Mouse (Mus musculus) ES-E14 (cell line): ENCODE measurements around the gene Ccdc12. TPM values are rescaled to one million over a fixed set of nuclear protein-coding genes. Genes with fewer than 3 reads are reported as not detected.

Experiments
- DNase-seq: peaks from one replicate; pipeline ENCODE4 v3.0.0-alpha.2; 2013; ENCODE audit warnings: low read depth, low spot score
- H3K27ac ChIP-seq: 2 replicates; pipeline ENCODE4 v1.5.1; 2012; ENCODE audit warnings: low read depth, mild to moderate bottlenecking, low read length, moderate library complexity, mixed read lengths; ENCODE audit not compliant: poor library complexity, insufficient read depth, severe bottlenecking
- H3K36me3 ChIP-seq: 2 replicates; pipeline ENCODE4 v1.6.1; 2012; ENCODE audit warnings: mild to moderate bottlenecking, low read length, moderate library complexity, mixed read lengths; ENCODE audit not compliant: control insufficient read depth, poor library complexity, insufficient read depth, severe bottlenecking
- H3K4me1 ChIP-seq, 2 experiments: fragments of 150-350 bp in 1 of 2; sonication (generic) in 1 of 2; 2 replicates each; pipeline ENCODE4 v1.6.1; 2012; ENCODE audit warnings: low read length in 2 of 2, mild to moderate bottlenecking in 1 of 2, mixed read lengths in 1 of 2; ENCODE audit not compliant: control insufficient read depth in 2 of 2, insufficient read depth in 2 of 2, poor library complexity in 1 of 2
- H3K4me3 ChIP-seq, 2 experiments: fragments of 150-350 bp in 1 of 2; sonication (generic) in 1 of 2; 2 replicates each; pipeline ENCODE4 v1.5.1; 2012; ENCODE audit warnings: low read length in 2 of 2, low read depth in 1 of 2, mild to moderate bottlenecking in 1 of 2, mixed read lengths in 1 of 2; ENCODE audit not compliant: insufficient read depth in 1 of 2, poor library complexity in 1 of 2, severe bottlenecking in 1 of 2
- H3K9ac ChIP-seq: 2 replicates; pipeline ENCODE4 v1.6.1; 2012; ENCODE audit warnings: low read depth, mild to moderate bottlenecking, low read length, mixed read lengths; ENCODE audit not compliant: poor library complexity, insufficient read depth, severe bottlenecking
- H3K9me3 ChIP-seq: fragments of 150-350 bp; sonication (generic); 2 replicates; pipeline ENCODE4 v1.6.1; 2012; ENCODE audit warnings: low read depth, mild to moderate bottlenecking, low read length; ENCODE audit not compliant: control insufficient read depth, insufficient read depth
- CHD2 ChIP-seq: IDR thresholded peaks from 2 replicates; pipeline ENCODE4 v1.6.1; 2014; ENCODE audit warnings: mild to moderate bottlenecking, low read depth, low read length, inconsistent platforms
- HCFC1 ChIP-seq: IDR thresholded peaks from 2 replicates; pipeline ENCODE4 v1.6.1; 2012; ENCODE audit warnings: low read length, inconsistent platforms, borderline replicate concordance; ENCODE audit not compliant: insufficient read depth
- MAFK ChIP-seq: IDR thresholded peaks from 2 replicates; pipeline ENCODE4 v1.6.1; 2014; ENCODE audit warnings: mild to moderate bottlenecking, low read depth, low read length, inconsistent platforms; ENCODE audit not compliant: insufficient read depth
- ZC3H11A ChIP-seq: IDR thresholded peaks from 2 replicates; pipeline ENCODE4 v1.6.1; 2012; ENCODE audit warnings: low read depth, mild to moderate bottlenecking, inconsistent platforms, low read length, borderline replicate concordance
- ZNF384 ChIP-seq: IDR thresholded peaks from 2 replicates; pipeline ENCODE4 v1.6.1; 2012; ENCODE audit warnings: low read depth, low read length, inconsistent platforms
- in situ Hi-C, 2 experiments: fragments of 600-800 bp; cut with MboI; formaldehyde crosslinking; loops; one replicate each; pipeline ENCODE4 v1.15.1; 2025; ENCODE audit warnings: low sequenced_read_pairs in 2 of 2, inconsistent platforms in 1 of 2; ENCODE audit not compliant: unreplicated experiment in 2 of 2
- total RNA-seq: library from RNA; depleted of rRNA; stranded (reverse); fragments of 300-350 nt; gene quantifications from 2 replicates; pipeline ENCODE4 v1.2.3, GENCODE M21; 2012

The Ccdc12 gene
- total RNA-seq, 1 experiment = 79.9 TPM

DNA sequence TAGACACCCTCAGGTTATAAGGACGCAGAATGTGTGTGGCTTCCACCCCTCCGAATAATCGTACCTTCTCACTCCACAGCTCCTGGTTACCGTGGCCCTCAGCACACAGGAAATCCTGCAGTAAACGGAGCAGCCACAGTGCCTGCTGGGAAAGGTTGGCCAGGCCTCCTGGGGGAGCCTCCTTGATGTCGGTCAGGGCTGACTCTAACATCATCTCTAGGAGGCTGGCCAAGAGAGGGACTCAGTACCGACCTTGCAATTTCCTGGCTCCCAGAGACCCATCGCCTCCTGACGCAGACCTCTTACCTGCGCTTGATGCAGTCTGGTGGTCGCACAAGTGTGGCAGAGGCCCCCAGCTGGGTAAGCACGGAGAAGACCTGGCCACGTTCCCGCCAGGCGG lies 23.6 kb upstream of the Ccdc12 start:
- Histone ChIP-seq H3K9me3 (no peaks in the 10 kb centered on the region), H3K4me1 (peaks cover 2 to 13% of the 10 kb centered on the region in 2 experiments; a peak in 1 of 4 replicates), H3K4me3 (peak overlapping the region in 1 of 2 experiments; percentile 44; a peak in 2 of 4 replicates), H3K36me3 (peaks cover 6% of the 10 kb centered on the region; the same call in 1 of the 2 replicates), H3K9ac (no peak overlapping the region), H3K27ac (no peak overlapping the region)
- no peak for DNase-seq
- TF ChIP-seq ZC3H11A (no peak), HCFC1 (no peak), CHD2 (no peak), ZNF384 (no peak), MAFK (no peak)
- in situ Hi-C loops = no loop called here

DNA sequence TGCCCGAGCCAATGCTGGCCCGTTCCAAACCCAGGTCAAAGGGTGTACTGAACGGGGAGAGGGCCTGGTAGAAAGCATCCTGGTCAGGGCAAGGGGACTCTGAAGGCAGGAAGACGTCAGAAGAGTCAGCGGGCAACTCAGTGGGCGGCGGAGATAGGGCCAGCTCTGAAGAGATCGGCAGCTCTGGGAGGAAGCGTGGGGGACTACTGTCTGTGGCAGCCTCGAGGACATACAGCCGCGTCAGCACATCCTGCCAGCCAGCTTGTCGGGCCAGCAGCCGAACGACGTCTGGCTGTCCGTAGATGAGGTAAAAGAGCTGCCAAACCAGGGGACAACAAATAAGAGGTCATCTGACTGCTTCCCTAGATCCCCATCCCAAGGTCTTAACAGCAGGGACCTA lies 22.4 kb upstream of the Ccdc12 start:
- Histone ChIP-seq H3K9me3 (no peaks in the 10 kb centered on the region), H3K4me3 (no peak overlapping the region), H3K27ac (no peak overlapping the region), H3K9ac (0 out of 2 replicates have a peak overlapping the region, but pooled peaks have one; percentile 23), H3K36me3 (peaks cover 3% of the 10 kb centered on the region; the same call in 1 of the 2 replicates), H3K4me1 (peaks cover 2 to 16% of the 10 kb centered on the region in 2 experiments; a peak in 1 of 4 replicates)
- TF ChIP-seq MAFK (0 out of 2 replicates have a peak, but pooled peaks have one; percentile 24), ZC3H11A (no peak), HCFC1 (no peak), ZNF384 (no peak), CHD2 (no peak)
- in situ Hi-C loops = no loop called here
- no peak for DNase-seq

DNA sequence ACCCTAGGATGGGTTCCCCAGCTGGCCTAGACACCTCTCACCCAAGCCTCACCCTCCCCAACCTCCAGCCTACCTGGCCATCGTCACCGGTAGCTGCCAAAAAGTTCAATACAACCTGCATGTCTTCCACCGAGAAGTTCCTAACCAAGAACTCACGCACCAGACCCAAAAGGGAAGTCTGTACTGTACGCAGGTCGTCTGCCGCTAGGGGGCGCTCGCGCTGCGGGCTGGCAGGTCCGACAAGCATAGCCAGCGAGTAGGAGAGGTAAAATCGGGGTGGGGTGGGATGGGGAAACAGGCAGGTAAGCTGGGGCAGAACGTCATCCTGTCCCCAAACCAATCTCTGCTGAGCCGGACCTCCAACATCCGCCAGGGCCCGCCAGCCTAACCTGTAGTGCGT lies 21.1 kb upstream of the Ccdc12 start:
- Histone ChIP-seq H3K9me3 (no peaks in the 10 kb centered on the region), H3K4me1 (peaks cover 2 to 16% of the 10 kb centered on the region in 2 experiments; a peak in 1 of 4 replicates), H3K9ac (no peak overlapping the region), H3K36me3 (peaks cover 3% of the 10 kb centered on the region; the same call in 1 of the 2 replicates), H3K27ac (no peak overlapping the region), H3K4me3 (no peak overlapping the region)
- no peak for DNase-seq
- in situ Hi-C loops = no loop called here
- no peak for TF ChIP-seq ZNF384
- TF ChIP-seq CHD2 = no peak
- TF ChIP-seq MAFK = no peak
- TF ChIP-seq ZC3H11A = no peak
- TF ChIP-seq HCFC1 = no peak

DNA sequence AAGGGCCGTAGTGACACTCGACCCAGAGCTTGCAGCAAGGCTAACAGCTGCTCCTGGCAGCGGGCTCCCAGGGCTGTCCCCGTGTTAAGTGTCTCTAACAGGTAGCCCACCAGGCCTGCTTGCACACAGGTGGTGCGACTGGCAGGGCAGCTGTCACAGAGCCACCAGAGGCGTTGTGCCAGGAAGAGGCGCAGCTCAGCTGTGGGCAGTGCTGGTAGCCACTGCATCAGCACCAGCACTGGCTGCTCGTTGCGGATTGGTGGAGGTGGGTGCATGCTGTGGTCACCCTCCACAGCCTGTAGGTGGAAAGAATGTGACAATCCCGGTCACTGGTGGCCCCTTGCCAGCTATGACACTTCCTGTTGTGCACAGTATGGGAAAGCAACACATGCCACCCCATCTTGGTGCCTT lies 17.7 kb upstream of the Ccdc12 start:
- H3K27ac ChIP-seq = no peak overlapping the region
- H3K36me3 ChIP-seq = peaks cover 3% of the 10 kb centered on the region; the same call in 1 of the 2 replicates
- TF ChIP-seq ZNF384 = no peak
- TF ChIP-seq ZC3H11A = no peak
- TF ChIP-seq MAFK = no peak
- TF ChIP-seq CHD2 = no peak
- TF ChIP-seq HCFC1 = no peak
- no peak for DNase-seq
- H3K4me3 ChIP-seq = no peak overlapping the region
- in situ Hi-C loops = no loop called here
- peaks cover 2 to 9% of the 10 kb centered on the region in 2 experiments; a peak in 1 of 4 replicates for H3K4me1 ChIP-seq
- no peaks in the 10 kb centered on the region for H3K9me3 ChIP-seq
- H3K9ac ChIP-seq = no peak overlapping the region

DNA sequence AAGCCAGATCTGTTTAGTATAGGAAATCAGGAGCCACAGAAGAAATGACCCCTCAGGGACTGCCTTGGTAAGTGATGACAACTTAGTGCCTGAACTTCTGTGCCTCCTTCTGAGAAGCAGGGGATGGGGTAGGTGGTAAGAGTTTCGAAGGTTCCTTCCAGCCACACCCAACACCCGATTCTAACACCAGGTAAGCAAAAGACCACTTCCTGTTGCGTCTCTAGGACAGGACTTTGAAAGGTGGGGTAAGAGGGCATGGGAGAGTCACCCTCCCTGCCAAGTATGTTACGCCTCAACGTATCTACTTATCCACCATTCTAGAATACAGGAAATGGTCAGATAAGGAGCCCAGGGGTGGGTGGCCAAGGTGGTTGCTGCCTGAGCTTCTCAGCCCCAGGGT lies 15.3 kb upstream of the Ccdc12 start:
- in situ Hi-C loops = no loop called here
- Histone ChIP-seq H3K9ac (no peak overlapping the region), H3K27ac (no peak overlapping the region), H3K4me1 (peaks cover 0 to 12% of the 10 kb centered on the region in 2 experiments; a peak in 1 of 4 replicates), H3K4me3 (no peak overlapping the region), H3K36me3 (peaks cover 3% of the 10 kb centered on the region; the same call in 1 of the 2 replicates), H3K9me3 (no peaks in the 10 kb centered on the region)
- no peak for DNase-seq
- no peak for TF ChIP-seq HCFC1
- no peak for TF ChIP-seq CHD2
